Mouse (Mus musculus): ENCODE data around the gene Susd1.
A peak's percentile ranks its signal among the peaks of the same experiment; 100 is the strongest.

The Susd1 gene

GRCm38 (mm10) chr4:59319136-59319941, 119.1 kb downstream of the Susd1 start:
- DNase-seq = no peak

GRCm38 (mm10) chr4:59318602-59319001, 119.8 kb downstream of the Susd1 start:
- no peak for DNase-seq

GRCm38 (mm10) chr4:59315553-59316405, 122.7 kb downstream of the Susd1 start:
- no peak for DNase-seq

- DNase-seq = no peak
Observed at GRCm38 (mm10) chr4:59314939-59315552, 123.4 kb downstream of the Susd1 start.

GRCm38 (mm10) chr4:59312945-59313344, 125.5 kb downstream of the Susd1 start:
- DNase-seq = peak; percentile 14 to 47

GRCm38 (mm10) chr4:59310590-59310989, 127.8 kb downstream of the Susd1 start:
- no peak for DNase-seq

- no peak for DNase-seq
Observed at GRCm38 (mm10) chr4:59307841-59308589, 130.4 kb downstream of the Susd1 start.

- DNase-seq = no peak
Observed at GRCm38 (mm10) chr4:59302387-59302786, 136.0 kb downstream of the Susd1 start.

GRCm38 (mm10) chr4:59301025-59301815, 137.2 kb downstream of the Susd1 start:
- no peak for DNase-seq

- no peak for DNase-seq
Observed at GRCm38 (mm10) chr4:59298719-59299496, 139.5 kb downstream of the Susd1 start.

GRCm38 (mm10) chr4:59295127-59295526, 143.3 kb downstream of the Susd1 start:
- no peak for DNase-seq

GRCm38 (mm10) chr4:59294661-59295060, 143.8 kb downstream of the Susd1 start:
- no peak for DNase-seq

GRCm38 (mm10) chr4:59291914-59292718, 146.3 kb downstream of the Susd1 start:
- DNase-seq = no peak

GRCm38 (mm10) chr4:59290972-59291576, 147.4 kb downstream of the Susd1 start:
- DNase-seq = no peak

- DNase-seq = no peak
Observed at GRCm38 (mm10) chr4:59287103-59287502, 151.3 kb downstream of the Susd1 start.

GRCm38 (mm10) chr4:59286351-59286750, 152.1 kb downstream of the Susd1 start:
- peak in 1 of 2 experiments; percentile 11 for DNase-seq

GRCm38 (mm10) chr4:59282699-59283487, 155.5 kb downstream of the Susd1 start:
- peak in 1 of 2 experiments; percentile 4 for DNase-seq

GRCm38 (mm10) chr4:59282137-59282536, 156.3 kb downstream of the Susd1 start:
- no peak for DNase-seq

- DNase-seq = no peak
Observed at GRCm38 (mm10) chr4:59280876-59281275, 157.6 kb downstream of the Susd1 start.
